Mouse (Mus musculus) hindbrain, postnatal 0 days (tissue): ENCODE measurements around the gene Rabif. TPM values are rescaled to one million over a fixed set of nuclear protein-coding genes. Genes with fewer than 3 reads are reported as not detected.
"Not testable (repeated sequence)": the region's sequence is repeated elsewhere in the genome, so short reads cannot be mapped to it uniquely, and the experiment has no call there.

Experiments used
- ATAC-seq: fragments of 200-750 bp; cut with Nextera tagmentation; 2 replicates; pipeline ENCODE4 v1.8.0; 2017; ENCODE audit warnings: mild to moderate bottlenecking, moderate TSS enrichment, moderate library complexity
- DNase-seq: peaks from one replicate; pipeline ENCODE4 v3.0.0-alpha.2; 2015; ENCODE audit warnings: low spot score
- H3K27ac ChIP-seq: fragments of 300-500 bp; sonication (generic); 2 replicates; pipeline ENCODE4 v1.5.1; 2014; ENCODE audit warnings: mild to moderate bottlenecking
- H3K27me3 ChIP-seq: fragments of 300-500 bp; sonication (generic); 2 replicates; pipeline ENCODE4 v1.6.1; 2014; ENCODE audit warnings: low read length, mixed read lengths; ENCODE audit not compliant: insufficient read depth
- H3K36me3 ChIP-seq: fragments of 300-500 bp; sonication (generic); 2 replicates; pipeline ENCODE4 v1.6.1; 2014; ENCODE audit warnings: low read length, mixed read lengths; ENCODE audit not compliant: insufficient read depth
- H3K4me1 ChIP-seq: fragments of 300-500 bp; sonication (generic); 2 replicates; pipeline ENCODE4 v1.6.1; 2014; ENCODE audit warnings: antibody characterized with exemption, low read length, mixed read lengths; ENCODE audit not compliant: insufficient read depth
- H3K4me2 ChIP-seq: fragments of 300-500 bp; sonication (generic); 2 replicates; pipeline ENCODE4 v1.6.1; 2014; ENCODE audit warnings: low read depth, mild to moderate bottlenecking, low read length, moderate library complexity, mixed read lengths
- H3K4me3 ChIP-seq: fragments of 300-500 bp; sonication (generic); 2 replicates; pipeline ENCODE4 v1.5.1; 2014; ENCODE audit warnings: low read length
- H3K9ac ChIP-seq: fragments of 300-500 bp; sonication (generic); replicated peaks from 2 replicates; pipeline ENCODE4 v1.6.1; 2014; ENCODE audit warnings: mild to moderate bottlenecking, low read length, moderate library complexity, mixed read lengths
- H3K9me3 ChIP-seq: fragments of 300-500 bp; sonication (generic); 2 replicates; pipeline ENCODE4 v1.6.1; 2016; ENCODE audit warnings: low read length, mixed read lengths
- CTCF ChIP-seq: IDR thresholded peaks from 2 replicates; pipeline ENCODE4 v1.5.1; 2016; ENCODE audit warnings: antibody characterized with exemption, control low read depth, low read depth
- WGBS: fragments of 180-500 bp; shearing (Covaris S2); extraction: QIAGEN DNeasy Blood & Tissue Kit; methylation state at CpG from one replicate; pipeline ENCODE4 v1.1.7; 2014; 5-methylcytosine and 5-hydroxymethylcytosine counted together
- polyA plus RNA-seq: library from polyadenylated mRNA; unstranded; fragments of >200 nt; fragmentation: Nextera tagmentation; extraction: Ambion mirVana; gene quantifications from 2 replicates; pipeline ENCODE4 v1.2.1, GENCODE M21; 2015
- total RNA-seq: library from RNA; depleted of rRNA; stranded (reverse); fragments of >200 nt; gene quantifications from 2 replicates; pipeline ENCODE4 v1.2.3, GENCODE M21; 2014

Gene Rabif
- total and polyA plus RNA-seq, 2 experiments from 2014 or later, result 32.8 to 68.6 TPM

DNA sequence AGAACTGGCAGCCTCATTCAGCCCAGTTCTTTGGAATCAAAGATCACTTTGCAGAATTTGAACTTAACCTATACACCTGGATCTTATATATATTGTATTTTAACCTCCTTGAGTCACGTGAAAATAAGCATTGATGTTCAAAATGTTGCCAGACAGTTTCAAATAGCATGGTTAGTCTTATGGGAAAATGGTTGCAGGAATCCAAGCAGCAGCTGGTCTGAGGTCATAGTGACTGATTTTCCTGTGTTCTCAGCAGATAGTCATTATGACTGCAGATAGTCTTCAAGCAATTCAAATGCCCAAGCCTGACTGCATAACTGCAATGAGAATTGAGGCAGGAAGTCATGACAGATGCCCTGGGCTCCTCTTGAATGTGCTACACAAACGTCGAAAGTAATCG, 17.7 kb downstream of the Rabif start:
- H3K36me3 ChIP-seq, result peaks cover 8% of the 10 kb centered on the region; the same call in 1 of the 2 replicates
- no peaks in the 10 kb centered on the region for H3K9me3 ChIP-seq
- no peak overlapping the region for H3K27ac ChIP-seq
- WGBS, result 48% methylated on average over 4 of the region's 4 CpGs
- no peak for ATAC-seq
- H3K4me1 ChIP-seq, result peaks cover 15% of the 10 kb centered on the region
- H3K4me2 ChIP-seq, result no peak overlapping the region
- H3K27me3 ChIP-seq, result no peaks in the 10 kb centered on the region
- peak; percentile 17 for DNase-seq
- no peak overlapping the region for H3K4me3 ChIP-seq
- H3K9ac ChIP-seq, result no peak overlapping the region
- TF ChIP-seq CTCF, result no peak

- Histone ChIP-seq H3K27ac (no peak overlapping the region; the same call in 1 of the 2 replicates), H3K36me3 (peaks cover 4% of the 10 kb centered on the region; the same call in 1 of the 2 replicates), H3K4me3 (no peak overlapping the region), H3K4me1 (peaks cover 15% of the 10 kb centered on the region), H3K4me2 (peak overlapping the region; percentile 3; the same call in 1 of the 2 replicates), H3K27me3 (no peaks in the 10 kb centered on the region), H3K9me3 (no peaks in the 10 kb centered on the region), H3K9ac (no peak overlapping the region)
- no peak for TF ChIP-seq CTCF
- 57% methylated on average over 6 of the region's 6 CpGs for WGBS
- no peak for DNase-seq
- no peak for ATAC-seq
These were observed 18.1 kb downstream of the Rabif start for GRCm38 (mm10) chr1:134512584-134512983.

DNA sequence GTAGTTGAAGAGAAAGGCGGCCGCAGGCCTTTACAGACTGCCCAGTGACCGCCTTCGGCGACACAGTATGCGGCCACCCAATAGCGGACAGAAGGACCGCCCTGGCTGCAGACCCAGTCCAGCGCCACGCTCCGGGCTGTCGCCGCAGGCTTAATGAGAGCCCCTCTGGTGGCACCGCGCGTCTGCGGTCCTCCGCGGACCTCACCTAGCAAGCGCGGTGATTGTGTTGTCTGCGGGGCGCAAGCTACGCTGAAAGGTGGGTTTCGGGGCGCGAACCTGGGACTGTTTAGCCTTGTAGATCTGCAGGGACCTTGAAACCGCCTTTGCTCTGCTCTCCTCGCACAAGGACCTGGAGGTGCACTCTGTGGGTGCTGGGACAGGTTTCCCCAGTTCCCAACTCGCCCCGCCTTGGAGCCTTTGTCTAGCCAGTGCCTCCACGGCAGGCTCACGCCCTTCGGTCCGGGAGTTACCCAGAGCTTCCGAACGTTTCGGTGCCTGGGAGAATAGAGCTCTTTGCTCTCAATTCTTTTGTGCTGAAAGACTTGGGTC, 18.9 kb downstream of the Rabif start:
- H3K36me3 ChIP-seq, result peaks cover under 1% of the 10 kb centered on the region; the same call in 1 of the 2 replicates
- WGBS, result 2% methylated on average over 38 of the region's 38 CpGs
- TF ChIP-seq CTCF, result peak; percentile 16; the same call in 1 of the 2 replicates
- H3K4me2 ChIP-seq, result peak overlapping the region; percentile 74
- H3K4me3 ChIP-seq, result peak overlapping the region; percentile 33
- H3K27me3 ChIP-seq, result no peaks in the 10 kb centered on the region
- peak overlapping the region; percentile 45 for H3K9ac ChIP-seq
- H3K4me1 ChIP-seq, result peaks cover 15% of the 10 kb centered on the region
- peak overlapping the region; percentile 20; the same call in 1 of the 2 replicates for H3K27ac ChIP-seq
- DNase-seq (peak; percentile 27), ATAC-seq (no peak)
- H3K9me3 ChIP-seq, result no peaks in the 10 kb centered on the region

DNA sequence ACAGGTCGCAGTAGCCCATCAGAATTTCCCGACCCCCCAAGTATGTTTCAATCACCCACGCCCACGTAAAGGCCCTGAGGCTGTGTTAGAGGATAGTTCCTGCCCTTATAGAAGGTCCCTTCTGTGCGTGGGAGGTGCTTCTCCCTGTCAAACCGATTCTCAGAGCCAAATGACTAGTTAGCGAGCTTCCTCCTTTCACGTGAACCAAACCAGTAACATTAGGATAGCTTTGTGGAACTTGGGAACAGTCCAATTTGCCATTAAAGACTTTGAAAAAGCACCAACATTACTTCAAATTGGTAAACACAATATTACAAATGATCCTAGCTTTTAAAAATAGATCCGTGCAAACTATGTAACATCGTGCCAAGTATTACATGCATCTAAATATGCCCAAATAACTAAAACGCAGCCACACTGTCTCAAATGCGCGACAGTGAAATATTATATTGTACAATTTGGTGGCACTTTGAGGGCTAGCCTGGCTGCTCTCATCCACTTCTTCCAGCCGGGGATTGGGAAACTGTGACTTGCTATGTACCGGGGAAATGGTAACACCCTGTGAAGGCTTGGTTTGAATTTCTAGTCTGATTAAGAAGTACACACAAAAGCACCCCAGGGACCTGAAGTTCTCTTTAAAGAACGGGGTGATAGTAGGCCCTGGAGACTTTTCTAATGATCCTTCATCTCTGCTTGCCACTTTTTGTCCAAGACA, 19.6 kb downstream of the Rabif start:
- Histone ChIP-seq H3K27me3 (no peaks in the 10 kb centered on the region), H3K4me2 (peak overlapping the region; percentile 74; the same call in 1 of the 2 replicates), H3K9me3 (no peaks in the 10 kb centered on the region), H3K4me3 (peak overlapping the region; percentile 33), H3K36me3 (no peaks in the 10 kb centered on the region), H3K9ac (peak overlapping the region; percentile 45; the same call in 1 of the 2 replicates), H3K27ac (no peak overlapping the region; the same call in 1 of the 2 replicates), H3K4me1 (peaks cover 15% of the 10 kb centered on the region)
- ATAC-seq (no peak), DNase-seq (peak; percentile 17)
- WGBS, result 40% methylated on average over 16 of the region's 16 CpGs
- TF ChIP-seq CTCF, result no peak

DNA sequence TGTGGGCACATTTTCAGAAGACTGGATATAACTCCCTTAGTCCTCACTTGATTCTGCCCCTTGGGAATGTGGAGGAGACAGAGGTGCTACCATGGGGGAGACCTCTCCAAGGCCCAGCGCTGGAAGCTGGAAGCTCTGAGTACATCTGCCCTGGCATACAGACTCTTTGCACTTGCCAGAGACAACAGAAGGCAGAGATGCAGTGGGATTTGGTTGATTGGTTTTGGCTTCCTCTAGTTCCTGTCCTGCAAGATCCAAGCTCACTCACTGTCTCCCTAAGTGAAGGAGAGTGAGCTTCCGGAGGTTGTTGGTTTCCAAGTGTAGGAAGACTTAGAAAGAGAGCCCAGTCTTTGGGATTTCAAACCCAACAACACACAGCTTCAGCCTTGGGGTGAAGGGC, 21.4 kb downstream of the Rabif start:
- Histone ChIP-seq H3K4me1 (peaks cover 15% of the 10 kb centered on the region), H3K4me2 (no peak overlapping the region), H3K27ac (peak overlapping the region; percentile 54; the same call in 1 of the 2 replicates), H3K36me3 (no peaks in the 10 kb centered on the region), H3K9ac (0 out of 2 replicates have a peak overlapping the region, but pooled peaks have one; percentile 9), H3K9me3 (no peaks in the 10 kb centered on the region), H3K4me3 (no peak overlapping the region), H3K27me3 (no peaks in the 10 kb centered on the region)
- TF ChIP-seq CTCF, result no peak
- no peak for ATAC-seq
- peak; percentile 26 for DNase-seq
- 54% methylated on average over 2 of the region's 2 CpGs for WGBS

DNA sequence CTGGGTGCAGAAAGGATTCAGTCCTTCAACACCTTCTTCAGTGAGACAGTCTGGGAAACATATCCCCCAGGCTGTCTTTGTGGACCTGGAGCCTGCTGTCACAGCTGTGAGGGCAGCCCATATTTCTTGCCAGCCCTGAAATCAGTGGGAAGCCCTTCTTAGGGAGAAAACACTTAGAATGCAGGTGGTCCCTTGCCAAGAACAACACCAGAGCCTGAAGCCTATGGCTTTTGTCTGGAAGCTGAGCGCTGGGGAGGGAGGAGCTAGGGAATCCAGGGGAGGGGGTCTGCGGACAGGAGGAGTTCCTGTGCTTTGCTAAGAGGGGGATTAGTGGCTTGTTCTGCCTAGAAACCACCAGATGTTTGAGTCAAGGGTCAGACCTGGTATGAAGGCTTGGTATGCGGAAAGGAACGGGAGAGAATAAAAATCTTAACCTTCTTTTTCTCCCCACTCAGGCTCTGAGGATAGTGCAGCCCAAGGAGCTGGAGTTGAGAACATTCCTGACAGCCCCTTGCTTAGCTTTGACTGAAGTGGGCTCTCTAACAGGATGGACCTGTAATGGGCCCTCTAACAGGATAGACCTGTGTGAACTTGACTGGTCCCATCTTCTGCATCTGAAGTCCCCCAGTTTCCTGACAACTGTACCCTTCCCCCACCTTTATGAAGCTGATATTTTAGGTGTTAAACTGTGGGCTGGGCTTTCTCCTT, 22.2 kb downstream of the Rabif start:
- ATAC-seq (peak; percentile 24; the same call in 1 of the 2 replicates), DNase-seq (peak; percentile 45)
- H3K27ac ChIP-seq, result peak overlapping the region; percentile 54; the same call in 1 of the 2 replicates
- no peak for TF ChIP-seq CTCF
- no peaks in the 10 kb centered on the region for H3K36me3 ChIP-seq
- H3K4me3 ChIP-seq, result no peak overlapping the region
- H3K9me3 ChIP-seq, result no peaks in the 10 kb centered on the region
- H3K4me2 ChIP-seq, result peak overlapping the region; percentile 16; the same call in 1 of the 2 replicates
- 0 out of 2 replicates have a peak overlapping the region, but pooled peaks have one; percentile 9 for H3K9ac ChIP-seq
- 27% methylated on average over 4 of the region's 4 CpGs for WGBS
- peaks cover 15% of the 10 kb centered on the region for H3K4me1 ChIP-seq
- no peaks in the 10 kb centered on the region for H3K27me3 ChIP-seq

GRCm38 (mm10) chr1:134517841-134518240, 23.4 kb downstream of the Rabif start:
- peaks cover 15% of the 10 kb centered on the region for H3K4me1 ChIP-seq
- H3K9ac ChIP-seq, H3K4me3 ChIP-seq, H3K4me2 ChIP-seq, H3K36me3 ChIP-seq, H3K27me3 ChIP-seq, H3K27ac ChIP-seq, H3K9me3 ChIP-seq, ATAC-seq, DNase-seq: not testable (repeated sequence)
- WGBS, result 95% methylated on average over 10 of the region's 14 CpGs
